Mouse (Mus musculus): ENCODE data around the gene Sox13. TPM values are rescaled to one million over a fixed set of nuclear protein-coding genes. Genes with fewer than 3 reads are reported as not detected.
"Not testable (repeated sequence)": the region's sequence is repeated elsewhere in the genome, so short reads cannot be mapped to it uniquely, and the experiment has no call there.

Sox13 gene
- total RNA-seq, 2 experiments from 2014 or later: 8.9 to 12.4 TPM

GRCm38 (mm10) chr1:133351762-133352161 is 72.4 kb downstream of the Sox13 start:
- no peak for TF ChIP-seq CTCF (IDR thresholded peaks at IDR 0.05)
- Histone ChIP-seq H3K27ac (no peak overlapping the region), H3K4me3 (no peak overlapping the region)
- intact Hi-C loops (cut with DNase I): loop anchor here (2.0 kb wide), 3 partner anchors 37 to 205 kb away; no protein-coding TSS in a partner anchor
- no peak for DNase-seq

GRCm38 (mm10) chr1:133350210-133350609 is 74.0 kb downstream of the Sox13 start, which contains the start of gene Ren1:
Ren1 (plus strand) TSS chr1:133350510.
- no peak within 1 kb of the TSS for H3K27ac ChIP-seq
- intact Hi-C loops (cut with DNase I): no loop called here
- no peak within 1 kb of the TSS for H3K4me3 ChIP-seq
- TF ChIP-seq CTCF (IDR thresholded peaks at IDR 0.05): no peak
- no peak for DNase-seq

- H3K27ac ChIP-seq: no peak overlapping the region
- intact Hi-C loops (cut with DNase I): no loop called here
- DNase-seq: no peak
- no peak for TF ChIP-seq CTCF (IDR thresholded peaks at IDR 0.05)
- H3K4me3 ChIP-seq: no peak overlapping the region
Measured at GRCm38 (mm10) chr1:133347693-133348520, 76.3 kb downstream of the Sox13 start.

- no peak for TF ChIP-seq CTCF (IDR thresholded peaks at IDR 0.05)
- intact Hi-C loops (cut with DNase I): no loop called here
- Histone ChIP-seq H3K4me3 (no peak overlapping the region), H3K27ac (no peak overlapping the region)
- no peak for DNase-seq
Measured at GRCm38 (mm10) chr1:133347226-133347625, 77.0 kb downstream of the Sox13 start.

GRCm38 (mm10) chr1:133346531-133346930 is 77.6 kb downstream of the Sox13 start:
- intact Hi-C loops (cut with DNase I): no loop called here
- DNase-seq: no peak
- Histone ChIP-seq H3K4me3 (no peak overlapping the region), H3K27ac (no peak overlapping the region)
- TF ChIP-seq CTCF (IDR thresholded peaks at IDR 0.05): no peak

GRCm38 (mm10) chr1:133344357-133344756 is 79.8 kb downstream of the Sox13 start:
- DNase-seq: no peak
- H3K4me3 ChIP-seq: no peak overlapping the region
- intact Hi-C loops (cut with DNase I): no loop called here
- no peak for TF ChIP-seq CTCF (IDR thresholded peaks at IDR 0.05)
- H3K27ac ChIP-seq: no peak overlapping the region

GRCm38 (mm10) chr1:133340403-133340802 is 83.8 kb downstream of the Sox13 start:
- H3K4me3 ChIP-seq; DNase-seq; H3K27ac ChIP-seq; intact Hi-C loops (cut with DNase I): not testable (repeated sequence)

- TF ChIP-seq CTCF (IDR thresholded peaks at IDR 0.05): no peak
- intact Hi-C loops (cut with DNase I): no loop called here
- H3K27ac ChIP-seq: no peak overlapping the region
- H3K4me3 ChIP-seq: no peak overlapping the region
- no peak for DNase-seq
Measured at GRCm38 (mm10) chr1:133333937-133334336, 90.2 kb downstream of the Sox13 start.

- Histone ChIP-seq H3K27ac (no peak overlapping the region), H3K4me3 (no peak overlapping the region)
- TF ChIP-seq CTCF (IDR thresholded peaks at IDR 0.05): no peak
- intact Hi-C loops (cut with DNase I): no loop called here
- DNase-seq: peak; percentile 6
Measured at GRCm38 (mm10) chr1:133332656-133333430, 91.3 kb downstream of the Sox13 start.

Other genes starting within 250 kb of the Sox13 start
- not detected for gene Golt1a, start 114.6 kb downstream of the Sox13 start, total RNA-seq (2021)
- not detected for gene Kiss1, start 102.5 kb downstream of the Sox13 start, total RNA-seq (2021)
- under 1 TPM in 1 of 2 experiments, not detected in 1; 0.15 TPM for gene Ren1, start 73.9 kb downstream of the Sox13 start, total RNA-seq (2021)
- gene Etnk2, start 60.8 kb downstream of the Sox13 start, total RNA-seq (2021): under 1 TPM; 0.10 to 0.20 TPM
- gene Snrpe, start 185.9 kb upstream of the Sox13 start, total RNA-seq (2021): 10 to 100 TPM; 42.9 to 63.3 TPM
- 10 to 100 TPM in 1 of 2 experiments, 1 to 10 TPM in 1; 7.3 to 11.7 TPM for gene Zbed6, start 236.5 kb upstream of the Sox13 start, total RNA-seq (2021)
- gene Gm38394, start 236.9 kb upstream of the Sox13 start, total RNA-seq (2021): 10 to 100 TPM; 29.8 to 32.2 TPM

Measured in gastrocnemius, adult 2 months (tissue).